Mouse (Mus musculus) kidney, adult 2 months (tissue): Measurements from ENCODE around the gene Itgb5. TPM values are rescaled to one million over a fixed set of nuclear protein-coding genes. Genes with fewer than 3 reads are reported as not detected.

Experiments
- DNase-seq: peaks from one replicate; pipeline ENCODE4 v3.0.0; 2021
- H3K27ac ChIP-seq: fragments of 200-500 bp; 2 replicates; pipeline ENCODE4 v1.5.1; 2012; ENCODE audit warnings: low read depth, low read length, control low read depth, inconsistent platforms; ENCODE audit not compliant: insufficient read depth
- H3K27me3 ChIP-seq: fragments of 200-500 bp; replicated peaks from 2 replicates; pipeline ENCODE4 v1.6.1; 2012; ENCODE audit warnings: mild to moderate bottlenecking, moderate library complexity, low read length, inconsistent platforms; ENCODE audit not compliant: control insufficient read depth, insufficient read depth
- H3K36me3 ChIP-seq: fragments of 200-500 bp; 2 replicates; pipeline ENCODE4 v1.6.1; 2012; ENCODE audit warnings: mild to moderate bottlenecking, moderate library complexity, low read length, inconsistent platforms; ENCODE audit not compliant: control insufficient read depth, insufficient read depth
- H3K4me1 ChIP-seq: fragments of 200-500 bp; 2 replicates; pipeline ENCODE4 v1.6.1; 2011; ENCODE audit warnings: low read length; ENCODE audit not compliant: control insufficient read depth, insufficient read depth
- H3K4me3 ChIP-seq: fragments of 200-500 bp; 2 replicates; pipeline ENCODE4 v1.5.1; 2011; ENCODE audit warnings: mild to moderate bottlenecking, low read depth, low read length, control low read depth; ENCODE audit not compliant: insufficient read depth
- CTCF ChIP-seq: fragments of 200-500 bp; conservative IDR thresholded peaks from 2 replicates; pipeline ENCODE4 v1.5.1; 2011; ENCODE audit warnings: low read depth, mild to moderate bottlenecking, control low read depth, low read length, moderate library complexity, mixed read lengths; ENCODE audit not compliant: insufficient read depth, insufficient read length
- POLR2A ChIP-seq: fragments of 200-500 bp; IDR thresholded peaks from one replicate; pipeline ENCODE4 v1.6.1; 2011; ENCODE audit warnings: low read depth, low read length, control low read depth
- whole genome bisulfite sequencing: fragments of 180-500 bp; shearing (Covaris S2); methylation state at CpG from one replicate; pipeline ENCODE4 v1.1.7; 2018; 5-methylcytosine and 5-hydroxymethylcytosine counted together
- polyA plus RNA-seq: library from polyadenylated mRNA; depleted of rRNA; stranded (reverse); fragments of >200 nt; gene quantifications from 2 replicates; pipeline ENCODE4 v1.2.3, GENCODE M21; 2012

Itgb5 gene
- polyA plus RNA-seq, 1 experiment: 145 TPM

GRCm38 (mm10) chr16:33932126-33932525 lies 102.7 kb downstream of the Itgb5 start:
- Histone ChIP-seq H3K36me3 (no peaks in the 10 kb centered on the region), H3K27me3 (no peaks in the 10 kb centered on the region), H3K27ac (peak overlapping the region; percentile 21), H3K4me3 (no peak overlapping the region), H3K4me1 (peaks cover 37% of the 10 kb centered on the region)
- WGBS: 19% methylated on average over 5 of the region's 5 CpGs
- peak; percentile 93 for DNase-seq
- no peak for TF ChIP-seq CTCF
- TF ChIP-seq POLR2A: no peak

DNA sequence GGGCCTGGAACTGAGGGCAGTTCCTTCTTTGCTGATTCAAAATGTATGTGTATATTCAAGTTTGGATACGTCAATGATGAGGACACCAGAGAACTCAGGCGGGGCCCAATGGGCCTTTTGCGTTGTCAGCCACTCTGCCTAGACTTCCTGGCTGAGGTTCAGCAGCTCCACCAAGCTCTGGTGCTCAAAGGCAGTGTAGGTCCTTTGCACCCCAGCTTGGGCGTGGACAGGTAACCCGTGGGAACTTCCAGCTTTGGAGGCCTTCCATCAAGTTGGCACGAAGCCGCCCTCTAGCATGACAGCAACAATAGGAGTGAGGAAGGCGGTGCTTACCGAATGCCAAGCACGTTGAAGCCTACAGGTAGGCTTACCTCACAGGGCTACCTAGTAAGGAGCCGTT lies 103.9 kb downstream of the Itgb5 start:
- WGBS: 86% methylated on average over 11 of the region's 11 CpGs
- DNase-seq: no peak

DNA sequence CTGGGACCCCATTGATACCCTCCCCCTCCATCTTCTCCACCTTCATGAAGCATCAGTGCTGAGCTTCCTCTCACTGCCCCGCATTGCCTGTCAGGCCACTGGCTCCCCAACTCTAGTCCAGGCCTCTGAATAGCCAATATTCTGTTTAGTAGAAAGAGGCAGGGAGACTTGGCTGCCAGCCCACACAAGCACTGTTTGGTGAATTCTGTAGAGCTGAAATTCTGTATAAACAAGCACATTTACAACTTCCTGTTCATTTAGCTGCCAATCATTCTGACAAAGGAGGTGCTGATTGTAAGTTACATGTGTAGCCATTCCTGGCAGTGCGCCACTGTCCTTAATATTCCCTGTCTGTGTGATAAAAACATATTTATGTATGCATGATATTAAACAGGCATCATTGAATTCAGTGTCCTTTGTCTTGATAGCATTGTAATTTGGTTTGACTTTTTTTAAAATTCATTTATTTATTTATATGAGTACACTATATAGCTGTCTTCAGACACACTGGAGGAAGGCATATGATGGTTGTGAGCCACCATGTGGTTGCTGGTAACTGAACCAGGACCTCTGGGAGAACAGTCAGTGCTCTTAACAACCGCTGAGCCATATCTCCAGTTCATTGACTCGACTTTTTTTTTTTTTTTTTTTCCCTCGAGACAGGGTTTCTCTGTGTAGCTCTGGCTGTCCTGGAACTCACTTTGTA lies 105.4 kb downstream of the Itgb5 start:
- Histone ChIP-seq H3K4me1 (peaks cover 42% of the 10 kb centered on the region), H3K4me3 (no peak overlapping the region), H3K36me3 (no peaks in the 10 kb centered on the region), H3K27ac (peak overlapping the region; percentile 32), H3K27me3 (no peaks in the 10 kb centered on the region)
- peak; percentile 79 for DNase-seq
- WGBS: 37% methylated on average over 5 of the region's 5 CpGs
- TF ChIP-seq CTCF (no peak), POLR2A (no peak)

More for the DNA sequence above, 103.9 kb downstream of the Itgb5 start:
- no peaks in the 10 kb centered on the region for H3K36me3 ChIP-seq
- peaks cover 40% of the 10 kb centered on the region for H3K4me1 ChIP-seq
- no peaks in the 10 kb centered on the region for H3K27me3 ChIP-seq
- H3K4me3 ChIP-seq: no peak overlapping the region
- TF ChIP-seq CTCF (no peak), POLR2A (no peak)
- no peak overlapping the region for H3K27ac ChIP-seq

- DNase-seq: no peak
- no peak overlapping the region for H3K4me3 ChIP-seq
- peaks cover 41% of the 10 kb centered on the region for H3K4me1 ChIP-seq
- TF ChIP-seq CTCF: no peak
- no peak for TF ChIP-seq POLR2A
- no peaks in the 10 kb centered on the region for H3K36me3 ChIP-seq
- H3K27ac ChIP-seq: no peak overlapping the region
- H3K27me3 ChIP-seq: no peaks in the 10 kb centered on the region
- WGBS: 98% methylated on average over 6 of the region's 6 CpGs
These were observed 105.9 kb downstream of the Itgb5 start for GRCm38 (mm10) chr16:33935407-33935785.

DNA sequence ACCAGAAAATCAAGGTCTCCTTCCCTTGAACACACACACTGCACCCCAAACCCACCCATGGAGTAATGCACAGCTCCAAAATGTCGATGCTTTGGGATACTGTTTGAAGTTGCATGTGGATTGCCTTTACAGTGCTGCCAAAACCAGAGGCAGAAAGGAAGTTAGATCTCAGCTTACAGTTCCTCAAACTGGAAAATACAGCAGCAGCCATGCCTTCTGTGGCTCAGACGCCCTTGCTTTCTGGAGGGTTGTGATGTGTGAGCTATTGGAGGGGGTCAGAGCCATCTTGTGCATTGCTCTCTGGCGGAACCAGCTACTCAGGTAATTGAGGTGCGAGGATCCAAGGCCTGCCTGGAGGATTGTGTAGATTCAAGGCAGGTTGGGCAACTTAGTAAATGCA lies 107.4 kb downstream of the Itgb5 start:
- no peaks in the 10 kb centered on the region for H3K27me3 ChIP-seq
- whole genome bisulfite sequencing: 86% methylated on average over 4 of the region's 4 CpGs
- no peaks in the 10 kb centered on the region for H3K36me3 ChIP-seq
- DNase-seq: no peak
- H3K4me1 ChIP-seq: peaks cover 41% of the 10 kb centered on the region
- TF ChIP-seq CTCF (no peak), POLR2A (no peak)
- H3K27ac ChIP-seq: no peak overlapping the region
- H3K4me3 ChIP-seq: no peak overlapping the region

DNA sequence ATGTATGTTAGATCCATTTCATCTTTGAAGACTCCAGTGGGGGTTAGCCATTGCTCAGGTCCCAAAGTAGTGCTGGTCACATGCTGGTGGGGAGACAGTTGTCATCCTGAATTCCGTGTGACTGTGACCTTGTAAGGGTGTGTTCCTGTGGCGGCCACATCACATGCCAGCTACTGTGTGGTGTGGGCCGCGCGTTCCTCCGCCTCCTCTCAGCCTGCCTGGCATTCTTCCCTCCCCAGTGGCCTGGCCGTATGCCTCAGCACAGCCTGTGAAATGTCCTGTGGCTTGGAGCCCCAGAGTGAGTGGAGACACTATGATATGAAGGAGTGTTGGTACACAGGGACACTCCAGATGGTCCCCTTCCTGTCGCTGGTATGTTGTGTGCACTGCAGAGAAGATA lies 108.1 kb downstream of the Itgb5 start:
- H3K36me3 ChIP-seq: no peaks in the 10 kb centered on the region
- H3K27ac ChIP-seq: peak overlapping the region; percentile 6; the same call in 1 of the 2 replicates
- 42% methylated on average over 8 of the region's 8 CpGs for WGBS
- DNase-seq: peak; percentile 79
- H3K27me3 ChIP-seq: no peaks in the 10 kb centered on the region
- peaks cover 35% of the 10 kb centered on the region for H3K4me1 ChIP-seq
- TF ChIP-seq POLR2A (no peak), CTCF (no peak)
- H3K4me3 ChIP-seq: no peak overlapping the region

- DNase-seq: no peak
- 62% methylated on average over 12 of the region's 12 CpGs for WGBS
- H3K27ac ChIP-seq: peak overlapping the region; percentile 6; the same call in 1 of the 2 replicates
These were observed 109.1 kb downstream of the Itgb5 start for GRCm38 (mm10) chr16:33938311-33939132.

More at GRCm38 (mm10) chr16:33938311-33939132, 109.1 kb downstream of the Itgb5 start:
- Histone ChIP-seq H3K36me3 (no peaks in the 10 kb centered on the region), H3K27me3 (no peaks in the 10 kb centered on the region), H3K4me3 (no peak overlapping the region), H3K4me1 (peaks cover 32% of the 10 kb centered on the region)
- no peak for TF ChIP-seq POLR2A
- no peak for TF ChIP-seq CTCF
